Mouse (Mus musculus) heart, embryonic 12.5 days (tissue): ENCODE results near the gene Praf2. TPM values are rescaled to one million over a fixed set of nuclear protein-coding genes. Genes with fewer than 3 reads are reported as not detected.

Experiments
- ATAC-seq: fragments of 200-750 bp; cut with Nextera tagmentation; 2 replicates; pipeline ENCODE4 v1.8.0; 2017; ENCODE audit warnings: moderate TSS enrichment, moderate library complexity; ENCODE audit not compliant: insufficient number of reproducible peaks, low FRiP score
- H3K27ac ChIP-seq: fragments of 300-500 bp; sonication (generic); 2 replicates; pipeline ENCODE4 v1.5.1; 2016; ENCODE audit warnings: mild to moderate bottlenecking, moderate library complexity; ENCODE audit not compliant: poor library complexity, severe bottlenecking
- H3K27me3 ChIP-seq: fragments of 300-500 bp; sonication (generic); replicated peaks from 2 replicates; pipeline ENCODE4 v1.6.1; 2016; ENCODE audit warnings: mild to moderate bottlenecking, moderate library complexity
- H3K36me3 ChIP-seq: fragments of 300-500 bp; sonication (generic); 2 replicates; pipeline ENCODE4 v1.6.1; 2016; ENCODE audit warnings: mild to moderate bottlenecking, moderate library complexity
- H3K4me1 ChIP-seq: fragments of 300-500 bp; sonication (generic); replicated peaks from 2 replicates; pipeline ENCODE4 v1.6.1; 2016; ENCODE audit warnings: mild to moderate bottlenecking
- H3K4me2 ChIP-seq: fragments of 300-500 bp; sonication (generic); 2 replicates; pipeline ENCODE4 v1.6.1; 2016; ENCODE audit warnings: mild to moderate bottlenecking, moderate library complexity
- H3K4me3 ChIP-seq: fragments of 300-500 bp; sonication (generic); 2 replicates; pipeline ENCODE4 v1.5.1; 2016; ENCODE audit warnings: mild to moderate bottlenecking
- H3K9ac ChIP-seq: fragments of 300-500 bp; sonication (generic); 2 replicates; pipeline ENCODE4 v1.6.1; 2016; ENCODE audit warnings: mild to moderate bottlenecking, moderate library complexity
- H3K9me3 ChIP-seq: fragments of 300-500 bp; sonication (generic); replicated peaks from 2 replicates; pipeline ENCODE4 v1.6.1; 2016; ENCODE audit warnings: mild to moderate bottlenecking, moderate library complexity
- WGBS: fragments of 180-500 bp; shearing (Covaris S2); methylation state at CpG from one replicate; pipeline ENCODE4 v1.1.7; 2016; 5-methylcytosine and 5-hydroxymethylcytosine counted together
- polyA plus RNA-seq: library from polyadenylated mRNA; unstranded; fragments of >200 nt; fragmentation: Nextera tagmentation; extraction: Ambion mirVana; gene quantifications from 2 replicates; pipeline ENCODE4 v1.2.1, GENCODE M21; 2016

Gene Praf2
- polyA plus RNA-seq, 1 experiment from 2014 or later, result 43.5 TPM

DNA sequence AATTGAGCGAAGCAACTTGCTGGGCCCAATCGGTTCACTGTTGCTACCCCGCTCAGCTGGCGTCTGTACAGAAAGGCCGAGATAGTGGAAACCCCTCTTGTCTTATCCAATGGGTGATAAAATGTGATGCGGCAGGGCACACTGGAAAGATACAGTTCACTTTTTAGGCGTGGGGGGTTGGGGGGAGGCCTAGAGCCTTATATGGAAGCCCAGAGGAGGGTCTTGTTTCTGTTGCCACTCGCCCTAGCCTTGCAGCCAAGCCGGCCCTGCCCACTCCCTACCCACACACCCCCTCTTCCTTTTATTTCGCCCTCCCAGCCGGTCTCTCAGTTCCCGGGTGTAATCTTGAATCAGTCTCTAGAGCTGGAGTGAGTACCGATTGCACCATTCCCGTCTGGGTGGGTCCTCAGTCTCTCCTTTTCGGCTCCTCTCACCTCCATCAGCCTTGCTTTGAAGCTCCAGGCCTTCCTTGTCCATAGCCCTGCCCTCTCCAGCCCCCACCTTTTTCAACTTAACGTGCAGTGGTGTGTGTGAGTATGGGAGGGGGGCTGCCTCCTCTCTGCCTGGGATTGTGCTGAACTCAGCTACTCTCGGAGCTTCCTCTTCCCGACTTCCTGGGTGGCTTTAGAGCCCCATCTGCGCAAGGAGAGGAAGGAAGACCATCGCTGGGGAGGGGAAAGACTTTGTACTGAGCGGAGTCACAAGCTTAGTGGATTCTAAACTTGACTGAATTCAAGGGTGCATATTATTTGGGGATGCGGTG lies 35.6 kb downstream of the Praf2 start:
- Histone ChIP-seq H3K9ac (peak overlapping the region; percentile 86), H3K4me3 (peak overlapping the region; percentile 87), H3K36me3 (peaks cover 25% of the 10 kb centered on the region), H3K27ac (peak overlapping the region; percentile 83; the same call in 1 of the 2 replicates), H3K27me3 (no peaks in the 10 kb centered on the region), H3K4me1 (peaks cover 24% of the 10 kb centered on the region), H3K9me3 (no peaks in the 10 kb centered on the region), H3K4me2 (peak overlapping the region; percentile 80)
- WGBS, result 14% methylated on average over 22 of the region's 22 CpGs
- ATAC-seq, result 0 out of 2 replicates have a peak, but pooled peaks have one; percentile 24

DNA sequence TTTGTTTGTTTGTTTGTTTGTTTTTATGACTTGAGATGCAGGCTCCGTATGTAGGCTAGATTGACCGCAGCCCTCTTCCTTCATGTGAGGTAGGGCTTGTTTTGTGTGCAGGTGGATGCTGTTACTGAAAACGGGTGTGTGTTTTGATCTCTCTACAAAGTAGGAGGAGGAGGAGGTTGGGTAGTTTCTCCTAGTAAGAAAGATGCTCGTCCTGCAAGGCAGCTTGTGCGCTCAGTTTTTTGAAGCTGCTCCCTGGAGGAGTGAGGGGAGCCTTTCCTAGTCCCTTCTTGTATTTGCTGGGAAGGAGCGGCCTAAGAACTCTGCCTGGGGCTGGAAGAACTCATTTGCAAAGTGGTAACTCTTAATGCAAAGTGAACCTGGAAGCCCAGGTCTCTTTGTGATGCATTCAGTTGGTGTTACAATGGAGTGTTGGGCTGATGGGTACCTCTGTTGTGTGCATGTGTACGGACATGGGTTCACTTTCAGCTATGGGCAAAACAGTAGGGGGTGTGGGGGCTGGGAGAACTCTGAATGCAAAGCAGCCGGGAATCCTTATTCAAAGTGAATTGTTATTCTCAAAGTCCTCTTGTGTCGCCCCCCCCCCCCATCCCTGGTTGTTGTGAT lies 36.5 kb downstream of the Praf2 start:
- no peak for ATAC-seq
- WGBS, result 19% methylated on average over 9 of the region's 9 CpGs
- H3K27ac ChIP-seq, result peak overlapping the region; percentile 60; the same call in 1 of the 2 replicates

DNA sequence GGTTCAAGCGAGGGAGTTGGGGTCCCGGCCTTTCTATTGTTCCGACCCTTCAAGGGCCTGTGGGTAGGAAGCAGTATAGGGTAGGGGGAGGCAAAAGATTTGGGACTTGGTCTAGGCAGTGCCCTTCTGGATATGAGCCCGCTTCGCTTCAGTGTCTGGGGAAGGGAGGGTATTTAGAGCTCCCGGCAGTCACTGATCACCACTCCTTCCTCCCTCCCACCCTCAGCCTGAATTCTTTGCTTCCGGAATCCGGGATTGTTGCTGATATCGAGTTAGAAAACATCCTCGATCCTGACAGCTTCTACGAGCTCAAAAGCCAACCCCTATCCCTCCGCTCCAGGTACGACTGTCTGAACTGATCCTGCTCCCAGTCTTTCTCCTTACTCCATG lies 37.0 kb downstream of the Praf2 start:
- no peak for ATAC-seq
- H3K4me2 ChIP-seq, result peak overlapping the region; percentile 80
- peak overlapping the region; percentile 60 for H3K27ac ChIP-seq
- no peaks in the 10 kb centered on the region for H3K9me3 ChIP-seq
- peak overlapping the region; percentile 87 for H3K4me3 ChIP-seq
- peak overlapping the region; percentile 86 for H3K9ac ChIP-seq
- peaks cover 37% of the 10 kb centered on the region for H3K36me3 ChIP-seq
- WGBS, result 11% methylated on average over 13 of the region's 13 CpGs
- H3K27me3 ChIP-seq, result no peaks in the 10 kb centered on the region
- H3K4me1 ChIP-seq, result peaks cover 24% of the 10 kb centered on the region

More for the DNA sequence above, 36.5 kb downstream of the Praf2 start:
- peaks cover 33% of the 10 kb centered on the region for H3K36me3 ChIP-seq
- peak overlapping the region; percentile 86 for H3K9ac ChIP-seq
- peaks cover 24% of the 10 kb centered on the region for H3K4me1 ChIP-seq
- no peaks in the 10 kb centered on the region for H3K27me3 ChIP-seq
- H3K9me3 ChIP-seq, result no peaks in the 10 kb centered on the region
- H3K4me2 ChIP-seq, result peak overlapping the region; percentile 80
- peak overlapping the region; percentile 87 for H3K4me3 ChIP-seq

DNA sequence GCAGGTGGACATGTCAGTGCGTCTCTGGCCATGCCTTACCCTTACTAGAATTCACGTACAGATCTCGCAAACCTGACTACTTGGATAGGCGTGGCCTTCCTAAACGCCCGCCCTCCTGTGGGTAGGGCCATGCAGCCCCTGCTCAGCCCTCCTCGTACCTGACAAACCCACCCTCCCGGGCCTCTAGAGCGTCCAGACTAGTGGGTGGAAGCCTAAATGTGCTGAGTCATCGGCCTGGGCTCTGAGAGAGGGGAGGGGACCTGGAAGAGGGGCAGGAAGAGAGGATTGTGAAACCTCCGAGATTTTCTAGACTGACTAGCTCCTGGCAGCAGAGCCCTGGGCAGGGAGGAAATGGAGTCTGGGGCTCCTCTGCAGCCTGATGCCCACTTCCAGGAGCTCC lies 37.5 kb downstream of the Praf2 start:
- H3K27me3 ChIP-seq, result no peaks in the 10 kb centered on the region
- H3K4me1 ChIP-seq, result peaks cover 24% of the 10 kb centered on the region
- peaks cover 42% of the 10 kb centered on the region for H3K36me3 ChIP-seq
- ATAC-seq, result peak; percentile 68
- peak overlapping the region; percentile 87 for H3K4me3 ChIP-seq
- WGBS, result 15% methylated on average over 11 of the region's 11 CpGs
- H3K27ac ChIP-seq, result peak overlapping the region; percentile 60
- H3K9ac ChIP-seq, result peak overlapping the region; percentile 86
- H3K4me2 ChIP-seq, result peak overlapping the region; percentile 80
- H3K9me3 ChIP-seq, result no peaks in the 10 kb centered on the region

DNA sequence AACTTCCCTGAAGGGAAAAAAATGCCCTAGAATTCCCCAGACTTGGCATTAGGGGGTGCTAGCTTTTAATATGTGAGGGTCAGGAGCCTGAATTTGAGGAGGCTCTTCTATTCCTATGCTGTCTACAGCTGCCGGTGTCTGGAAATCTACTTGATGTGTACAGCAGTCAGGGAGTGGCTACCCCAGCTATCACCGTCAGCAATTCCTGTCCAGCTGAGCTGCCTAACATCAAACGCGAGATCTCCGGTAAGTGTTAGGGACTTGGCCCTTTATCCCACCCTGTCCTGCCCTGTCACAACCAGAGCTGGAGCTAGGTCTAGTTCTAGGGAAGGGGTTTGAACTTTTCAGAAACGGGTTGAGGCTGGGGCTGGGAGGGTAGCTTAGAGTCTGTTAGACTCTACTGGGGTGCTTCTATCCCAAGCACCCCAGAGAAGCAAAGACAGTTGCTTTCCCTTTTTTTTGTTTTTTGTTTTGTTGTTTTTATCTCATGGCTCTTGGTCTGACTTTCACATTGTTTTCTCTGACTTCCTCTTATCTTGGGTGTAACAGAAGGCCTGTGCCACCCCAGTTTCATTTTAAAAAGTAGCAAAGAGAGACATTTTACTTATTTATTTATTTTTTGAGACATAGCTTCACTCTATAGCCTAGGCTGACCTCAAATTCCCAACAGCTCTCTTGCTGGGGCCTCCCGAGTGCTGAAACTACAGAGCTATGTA lies 41.2 kb downstream of the Praf2 start:
- Histone ChIP-seq H3K4me2 (no peak overlapping the region), H3K4me1 (peaks cover 20% of the 10 kb centered on the region), H3K9me3 (no peaks in the 10 kb centered on the region), H3K36me3 (peaks cover 75% of the 10 kb centered on the region), H3K27ac (no peak overlapping the region), H3K4me3 (no peak overlapping the region), H3K27me3 (no peaks in the 10 kb centered on the region), H3K9ac (no peak overlapping the region)
- WGBS, result 76% methylated on average over 7 of the region's 7 CpGs
- ATAC-seq, result peak; percentile 22; the same call in 1 of the 2 replicates

DNA sequence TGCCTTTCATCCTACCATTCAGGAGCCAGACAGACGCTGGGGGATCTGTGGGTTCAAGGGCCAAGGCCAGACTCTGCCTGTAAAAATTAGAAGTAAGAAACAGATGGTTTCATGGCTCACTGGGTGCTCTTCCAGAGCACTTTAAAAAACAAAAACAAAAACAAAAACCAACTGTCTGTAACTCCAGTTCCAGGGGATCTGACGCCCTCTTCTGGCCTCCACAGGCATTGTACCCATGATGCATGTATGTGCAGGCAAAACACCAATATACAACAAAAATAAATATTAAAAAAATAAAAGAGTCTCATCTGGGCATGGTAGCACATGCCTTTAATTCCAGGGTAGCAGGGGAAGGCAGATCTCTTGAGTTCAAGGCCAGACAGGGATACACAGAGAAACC lies 44.5 kb downstream of the Praf2 start:
- no peaks in the 10 kb centered on the region for H3K9me3 ChIP-seq
- no peak overlapping the region for H3K27ac ChIP-seq
- no peak for ATAC-seq
- H3K27me3 ChIP-seq, result no peaks in the 10 kb centered on the region
- H3K36me3 ChIP-seq, result peaks cover 61% of the 10 kb centered on the region
- no peak overlapping the region for H3K4me3 ChIP-seq
- no peaks in the 10 kb centered on the region for H3K4me1 ChIP-seq
- 54% methylated on average over 2 of the region's 2 CpGs for WGBS
- no peak overlapping the region for H3K9ac ChIP-seq
- H3K4me2 ChIP-seq, result no peak overlapping the region

DNA sequence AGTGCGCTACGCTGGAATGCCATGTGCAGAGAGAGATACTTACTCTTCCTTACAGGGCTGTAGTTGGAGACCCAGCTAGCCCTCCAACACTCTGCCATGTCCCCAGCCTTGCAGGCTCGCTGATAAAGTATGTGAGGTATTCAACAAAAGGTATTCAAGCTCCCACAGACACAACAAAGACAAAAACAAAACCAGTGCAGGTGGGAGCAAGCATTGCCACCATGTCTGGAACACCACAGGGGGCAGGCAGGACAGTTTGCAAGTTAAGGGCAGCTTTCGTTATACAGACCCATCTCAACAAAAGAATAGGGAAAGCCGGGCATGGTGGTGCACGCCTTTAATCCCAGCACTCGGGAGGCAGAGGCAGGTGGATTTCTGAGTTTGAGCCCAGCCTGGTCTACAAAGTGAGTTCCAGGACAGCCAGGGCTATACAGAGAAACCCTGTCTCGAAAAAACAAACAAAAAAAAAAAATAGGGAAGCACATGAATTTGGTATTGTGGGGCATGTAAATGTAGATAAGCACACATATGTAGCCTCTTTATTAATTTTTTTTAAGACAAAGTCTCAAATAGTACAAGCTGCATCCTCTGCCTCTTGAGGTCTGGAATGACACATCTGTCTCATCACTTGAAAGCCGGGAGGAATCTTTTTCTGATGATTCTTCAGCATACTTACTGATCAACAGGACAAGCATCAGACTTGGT lies 47.4 kb downstream of the Praf2 start:
- Histone ChIP-seq H3K4me1 (no peaks in the 10 kb centered on the region), H3K9me3 (no peaks in the 10 kb centered on the region; the same call in 1 of the 2 replicates), H3K27ac (no peak overlapping the region), H3K4me3 (no peak overlapping the region), H3K9ac (no peak overlapping the region), H3K36me3 (peaks cover 37% of the 10 kb centered on the region), H3K4me2 (no peak overlapping the region), H3K27me3 (no peaks in the 10 kb centered on the region)
- WGBS, result 67% methylated on average over 9 of the region's 9 CpGs
- no peak for ATAC-seq

DNA sequence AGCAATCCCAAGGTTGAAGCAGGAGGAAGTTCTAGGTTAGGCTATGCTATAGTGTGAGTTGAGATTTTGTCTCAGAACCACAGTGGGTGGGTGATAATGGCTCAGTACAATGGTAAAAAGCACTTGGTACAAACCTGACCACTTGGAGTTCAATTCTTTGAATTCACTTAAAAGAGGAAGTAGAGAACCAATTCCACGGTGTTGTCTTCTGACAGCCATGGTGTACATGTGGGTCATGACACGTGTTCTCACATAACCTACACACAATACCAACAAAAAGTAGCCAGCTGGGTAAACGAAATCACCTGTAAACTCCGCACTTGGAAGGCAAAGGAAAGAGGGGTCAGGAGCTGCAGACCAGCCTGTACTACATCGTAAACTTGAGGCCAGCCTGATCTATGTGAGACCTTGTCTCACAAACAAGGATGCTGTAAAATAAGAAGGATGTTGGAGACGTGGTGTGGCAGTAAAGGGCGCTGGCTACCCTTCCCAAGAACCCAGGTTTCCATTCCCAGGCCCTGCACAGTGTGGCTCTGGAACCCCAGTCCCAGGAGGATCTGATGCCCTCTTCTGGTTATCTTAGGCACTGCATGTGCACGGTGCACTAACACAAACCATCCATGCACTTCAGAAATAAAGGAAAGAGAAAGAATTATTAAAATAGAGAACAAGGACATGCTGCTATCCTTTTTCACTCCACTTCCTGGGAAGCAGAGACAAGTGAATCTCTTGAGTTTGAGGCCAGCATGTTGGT lies 48.3 kb downstream of the Praf2 start:
- Histone ChIP-seq H3K36me3 (peaks cover 29% of the 10 kb centered on the region), H3K27ac (no peak overlapping the region), H3K9me3 (no peaks in the 10 kb centered on the region; the same call in 1 of the 2 replicates), H3K9ac (no peak overlapping the region), H3K4me1 (no peaks in the 10 kb centered on the region), H3K4me3 (no peak overlapping the region), H3K4me2 (no peak overlapping the region), H3K27me3 (no peaks in the 10 kb centered on the region)
- ATAC-seq, result peak; percentile 58; the same call in 1 of the 2 replicates
- WGBS, result 49% methylated on average over 8 of the region's 8 CpGs

DNA sequence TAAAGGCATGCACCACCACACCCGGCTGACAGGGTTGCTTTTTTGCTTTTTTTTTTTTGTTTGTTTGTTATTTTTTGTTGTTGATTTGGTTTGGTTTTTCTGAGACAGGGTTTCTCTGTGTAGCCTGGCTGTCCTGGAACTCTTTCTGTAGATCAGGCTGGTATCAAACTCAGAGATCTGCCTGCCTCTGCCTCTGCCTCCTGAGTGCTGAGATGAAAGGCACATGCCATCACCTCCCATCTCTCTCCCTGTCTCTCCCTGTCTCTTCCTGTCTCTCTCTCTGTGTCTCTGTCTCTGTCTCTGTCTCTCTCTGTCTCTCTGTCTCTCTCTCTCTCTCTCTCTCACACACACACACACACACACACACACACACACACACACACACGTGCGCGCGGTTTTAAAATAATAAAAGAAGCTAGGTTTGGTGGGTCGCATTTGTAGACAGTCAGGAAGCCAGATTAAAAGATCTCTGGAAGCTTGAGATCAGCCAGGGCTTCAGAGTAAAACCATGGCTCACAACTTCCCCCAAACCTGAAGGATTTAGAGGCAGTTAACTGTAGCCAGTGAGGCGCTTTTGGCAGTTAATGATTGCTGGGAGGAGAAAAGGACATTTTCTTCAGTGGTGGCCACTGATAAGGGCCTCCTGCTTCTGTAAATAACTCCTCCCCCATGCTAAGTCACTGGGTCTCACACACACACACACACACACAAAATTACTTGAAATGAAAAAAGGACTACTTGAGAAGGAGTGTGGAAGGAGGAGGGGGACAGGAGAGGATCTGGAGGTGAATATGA lies 50.4 kb downstream of the Praf2 start:
- Histone ChIP-seq H3K36me3 (peaks cover 9% of the 10 kb centered on the region), H3K4me1 (no peaks in the 10 kb centered on the region), H3K9ac (no peak overlapping the region), H3K9me3 (no peaks in the 10 kb centered on the region; the same call in 1 of the 2 replicates), H3K27me3 (no peaks in the 10 kb centered on the region), H3K27ac (no peak overlapping the region), H3K4me3 (no peak overlapping the region), H3K4me2 (no peak overlapping the region)
- WGBS, result 57% methylated on average over 7 of the region's 7 CpGs
- ATAC-seq, result peak; percentile 84
